Mouse (Mus musculus) kidney, embryonic 16.5 days (tissue): ENCODE data around the gene P2ry2. TPM values are rescaled to one million over a fixed set of nuclear protein-coding genes. Genes with fewer than 3 reads are reported as not detected.

Experiments
- ATAC-seq: fragments of 200-750 bp; cut with Nextera tagmentation; 2 replicates; pipeline ENCODE4 v1.8.0; 2017; ENCODE audit warnings: moderate TSS enrichment; ENCODE audit not compliant: low FRiP score, low TSS enrichment
- H3K27ac ChIP-seq: fragments of 300-500 bp; sonication (generic); 2 replicates; pipeline ENCODE4 v1.5.1; 2014; ENCODE audit warnings: low read length
- H3K27me3 ChIP-seq: fragments of 300-500 bp; sonication (generic); 2 replicates; pipeline ENCODE4 v1.6.1; 2014; ENCODE audit warnings: low read length, control low read depth, mixed read lengths; ENCODE audit not compliant: insufficient read depth
- H3K36me3 ChIP-seq: fragments of 300-500 bp; sonication (generic); 2 replicates; pipeline ENCODE4 v1.6.1; 2014; ENCODE audit warnings: low read length, control low read depth, mixed read lengths; ENCODE audit not compliant: insufficient read depth
- H3K4me1 ChIP-seq: fragments of 300-500 bp; sonication (generic); 2 replicates; pipeline ENCODE4 v1.6.1; 2014; ENCODE audit warnings: low read length, control low read depth, mixed read lengths; ENCODE audit not compliant: insufficient read depth
- H3K4me2 ChIP-seq: fragments of 300-500 bp; sonication (generic); replicated peaks from 2 replicates; pipeline ENCODE4 v1.6.1; 2014; ENCODE audit warnings: low read depth, low read length
- H3K4me3 ChIP-seq: fragments of 300-500 bp; sonication (generic); 2 replicates; pipeline ENCODE4 v1.5.1; 2014; ENCODE audit warnings: mild to moderate bottlenecking, low read length
- H3K9ac ChIP-seq: fragments of 300-500 bp; sonication (generic); replicated peaks from 2 replicates; pipeline ENCODE4 v1.6.1; 2014; ENCODE audit warnings: low read length
- H3K9me3 ChIP-seq: fragments of 300-500 bp; sonication (generic); 2 replicates; pipeline ENCODE4 v1.6.1; 2016; ENCODE audit warnings: low read length, control low read depth
- WGBS: fragments of 180-500 bp; shearing (Covaris S2); extraction: QIAGEN DNeasy Blood & Tissue Kit; methylation state at CpG from one replicate; pipeline ENCODE4 v1.1.7; 2014; 5-methylcytosine and 5-hydroxymethylcytosine counted together
- polyA plus RNA-seq: library from polyadenylated mRNA; unstranded; fragments of >200 nt; fragmentation: Nextera tagmentation; extraction: Ambion mirVana; gene quantifications from 2 replicates; pipeline ENCODE4 v1.2.1, GENCODE M21; 2015

P2ry2 gene
- polyA plus RNA-seq = 1.2 and 1.4 TPM in 2 replicates

GRCm38 (mm10) chr7:101012541-101012940 is at the start of gene P2ry2:
Gene P2ry2, minus strand, starts transcription at chr7:101012866.
- peaks cover 21% of the 10 kb centered on the region for H3K27me3 ChIP-seq
- H3K36me3 ChIP-seq = no peaks in the 10 kb centered on the region
- H3K4me2 ChIP-seq = peak within 1 kb of the TSS; percentile 99
- H3K9me3 ChIP-seq = no peaks in the 10 kb centered on the region
- peak within 1 kb of the TSS; percentile 60 for H3K4me3 ChIP-seq
- 78% methylated on average over 4 of the region's 4 CpGs for WGBS
- no peak for ATAC-seq
- H3K4me1 ChIP-seq = peaks cover 18% of the 10 kb centered on the region; the same call in 1 of the 2 replicates
- no peak within 1 kb of the TSS for H3K27ac ChIP-seq
- H3K9ac ChIP-seq = peak within 1 kb of the TSS; percentile 70

- Histone ChIP-seq H3K27ac (no peak overlapping the region), H3K27me3 (no peaks in the 10 kb centered on the region), H3K9ac (no peak overlapping the region), H3K4me2 (no peak overlapping the region), H3K9me3 (no peaks in the 10 kb centered on the region), H3K4me3 (no peak overlapping the region), H3K4me1 (peaks cover 5% of the 10 kb centered on the region; the same call in 1 of the 2 replicates), H3K36me3 (no peaks in the 10 kb centered on the region)
- 0 out of 2 replicates have a peak, but pooled peaks have one; percentile 29 for ATAC-seq
- WGBS = 91% methylated on average over 6 of the region's 6 CpGs
Observed at GRCm38 (mm10) chr7:101062246-101062645, 49.6 kb upstream of the P2ry2 start.

- H3K27me3 ChIP-seq = no peaks in the 10 kb centered on the region
- H3K36me3 ChIP-seq = no peaks in the 10 kb centered on the region
- no peak overlapping the region for H3K4me3 ChIP-seq
- H3K4me1 ChIP-seq = peaks cover 5% of the 10 kb centered on the region; the same call in 1 of the 2 replicates
- no peaks in the 10 kb centered on the region for H3K9me3 ChIP-seq
- 8% methylated on average over 17 of the region's 17 CpGs for WGBS
- H3K9ac ChIP-seq = no peak overlapping the region
- peak overlapping the region; percentile 38 for H3K4me2 ChIP-seq
- peak; percentile 55; the same call in 1 of the 2 replicates for ATAC-seq
- no peak overlapping the region for H3K27ac ChIP-seq
Observed at GRCm38 (mm10) chr7:101061381-101061780, 48.7 kb upstream of the P2ry2 start.

GRCm38 (mm10) chr7:101060476-101060875 is 47.8 kb upstream of the P2ry2 start:
- Histone ChIP-seq H3K9ac (no peak overlapping the region), H3K9me3 (no peaks in the 10 kb centered on the region), H3K4me2 (no peak overlapping the region), H3K27ac (no peak overlapping the region), H3K27me3 (no peaks in the 10 kb centered on the region), H3K4me3 (no peak overlapping the region), H3K36me3 (no peaks in the 10 kb centered on the region), H3K4me1 (peaks cover 5% of the 10 kb centered on the region; the same call in 1 of the 2 replicates)
- no peak for ATAC-seq
- WGBS = 66% methylated on average over 5 of the region's 5 CpGs

- ATAC-seq = no peak
- 85% methylated on average over 5 of the region's 5 CpGs for WGBS
- H3K4me2 ChIP-seq = no peak overlapping the region
- H3K4me3 ChIP-seq = no peak overlapping the region
- no peak overlapping the region for H3K9ac ChIP-seq
- H3K27ac ChIP-seq = no peak overlapping the region
- no peaks in the 10 kb centered on the region for H3K4me1 ChIP-seq
- H3K27me3 ChIP-seq = no peaks in the 10 kb centered on the region
- H3K9me3 ChIP-seq = no peaks in the 10 kb centered on the region
- H3K36me3 ChIP-seq = no peaks in the 10 kb centered on the region
Observed at GRCm38 (mm10) chr7:101059188-101059587, 46.5 kb upstream of the P2ry2 start.

- no peak overlapping the region for H3K4me2 ChIP-seq
- H3K27me3 ChIP-seq = no peaks in the 10 kb centered on the region
- H3K27ac ChIP-seq = no peak overlapping the region
- H3K4me1 ChIP-seq = no peaks in the 10 kb centered on the region
- 53% methylated on average over 4 of the region's 4 CpGs for WGBS
- H3K36me3 ChIP-seq = no peaks in the 10 kb centered on the region
- H3K9ac ChIP-seq = no peak overlapping the region
- no peaks in the 10 kb centered on the region for H3K9me3 ChIP-seq
- no peak for ATAC-seq
- H3K4me3 ChIP-seq = no peak overlapping the region
Observed at GRCm38 (mm10) chr7:101057309-101057708, 44.6 kb upstream of the P2ry2 start.

GRCm38 (mm10) chr7:101053136-101053535 is 40.5 kb upstream of the P2ry2 start:
- WGBS = 71% methylated on average over 2 of the region's 2 CpGs
- no peak for ATAC-seq
- Histone ChIP-seq H3K4me1 (peaks cover 7% of the 10 kb centered on the region), H3K27me3 (no peaks in the 10 kb centered on the region), H3K4me2 (no peak overlapping the region), H3K9ac (no peak overlapping the region), H3K27ac (no peak overlapping the region), H3K4me3 (no peak overlapping the region), H3K36me3 (no peaks in the 10 kb centered on the region), H3K9me3 (no peaks in the 10 kb centered on the region)

- Histone ChIP-seq H3K36me3 (no peaks in the 10 kb centered on the region), H3K9ac (no peak overlapping the region), H3K4me3 (no peak overlapping the region), H3K27ac (peak overlapping the region; percentile 46), H3K4me2 (no peak overlapping the region), H3K4me1 (peaks cover 7% of the 10 kb centered on the region), H3K9me3 (no peaks in the 10 kb centered on the region), H3K27me3 (no peaks in the 10 kb centered on the region)
- WGBS = 14% methylated on average over 11 of the region's 11 CpGs
- peak; percentile 69 for ATAC-seq
Observed at GRCm38 (mm10) chr7:101051551-101052221, 39.0 kb upstream of the P2ry2 start.

- peaks cover 7% of the 10 kb centered on the region for H3K4me1 ChIP-seq
- no peak overlapping the region for H3K9ac ChIP-seq
- no peaks in the 10 kb centered on the region for H3K36me3 ChIP-seq
- H3K27me3 ChIP-seq = no peaks in the 10 kb centered on the region
- H3K9me3 ChIP-seq = no peaks in the 10 kb centered on the region
- H3K4me2 ChIP-seq = no peak overlapping the region
- WGBS = 53% methylated on average over 13 of the region's 13 CpGs
- H3K27ac ChIP-seq = no peak overlapping the region
- no peak overlapping the region for H3K4me3 ChIP-seq
- ATAC-seq = peak; percentile 8; the same call in 1 of the 2 replicates
Observed at GRCm38 (mm10) chr7:101050724-101051550, 38.3 kb upstream of the P2ry2 start.
